Mouse (Mus musculus): ENCODE measurements around the gene Spns3. TPM values are rescaled to one million over a fixed set of nuclear protein-coding genes. Genes with fewer than 3 reads are reported as not detected.

The Spns3 gene
- polyA plus RNA-seq, 1 experiment from 2014 or later: 12.2 TPM

GRCm38 (mm10) chr11:72570319-72570979 is 20.1 kb upstream of the Spns3 start:
- Histone ChIP-seq H3K4me3 (ENCODE audit: low read depth, low read length) (peak overlapping the region; percentile 7; the same call in 1 of the 2 replicates), H3K9ac (ENCODE audit: low read depth, low read length) (no peak overlapping the region), H3K36me3 (ENCODE audit: control insufficient read depth, insufficient read depth) (no peaks in the 10 kb centered on the region), H3K4me1 (replicated peaks; ENCODE audit: control insufficient read depth, insufficient read depth, low read length) (no peaks in the 10 kb centered on the region), H3K27ac (ENCODE audit: low read depth, low read length) (no peak overlapping the region), H3K27me3 (replicated peaks; ENCODE audit: control insufficient read depth, insufficient read depth, low read length) (no peaks in the 10 kb centered on the region), H3K9me3 (ENCODE audit: control insufficient read depth) (no peaks in the 10 kb centered on the region), H3K4me2 (replicated peaks; ENCODE audit: low read depth) (peak overlapping the region; percentile 52)
- peak; percentile 91 for TF ChIP-seq CTCF (IDR thresholded peaks at IDR 0.05; ENCODE audit: low read depth)
- WGBS: 3% methylated on average over 18 of the region's 18 CpGs
- peak; percentile 31; the same call in 1 of the 2 replicates for ATAC-seq

- Histone ChIP-seq H3K9me3 (ENCODE audit: control insufficient read depth) (no peaks in the 10 kb centered on the region), H3K4me1 (replicated peaks; ENCODE audit: control insufficient read depth, insufficient read depth, low read length) (no peaks in the 10 kb centered on the region), H3K4me2 (replicated peaks; ENCODE audit: low read depth) (no peak overlapping the region), H3K27ac (ENCODE audit: low read depth, low read length) (no peak overlapping the region), H3K9ac (ENCODE audit: low read depth, low read length) (no peak overlapping the region), H3K36me3 (ENCODE audit: control insufficient read depth, insufficient read depth) (no peaks in the 10 kb centered on the region), H3K27me3 (replicated peaks; ENCODE audit: control insufficient read depth, insufficient read depth, low read length) (no peaks in the 10 kb centered on the region), H3K4me3 (ENCODE audit: low read depth, low read length) (no peak overlapping the region)
- no peak for TF ChIP-seq CTCF (IDR thresholded peaks at IDR 0.05; ENCODE audit: low read depth)
- 77% methylated on average over 11 of the region's 11 CpGs for WGBS
- no peak for ATAC-seq
Measured at GRCm38 (mm10) chr11:72569671-72570318, 19.5 kb upstream of the Spns3 start.

- ATAC-seq: no peak
- no peaks in the 10 kb centered on the region for H3K9me3 ChIP-seq (ENCODE audit: control insufficient read depth)
- no peaks in the 10 kb centered on the region for H3K27me3 ChIP-seq (replicated peaks; ENCODE audit: control insufficient read depth, insufficient read depth, low read length)
- no peak for TF ChIP-seq CTCF (IDR thresholded peaks at IDR 0.05; ENCODE audit: low read depth)
- no peaks in the 10 kb centered on the region for H3K36me3 ChIP-seq (ENCODE audit: control insufficient read depth, insufficient read depth)
- no peak overlapping the region for H3K27ac ChIP-seq (ENCODE audit: low read depth, low read length)
- no peak overlapping the region for H3K4me3 ChIP-seq (ENCODE audit: low read depth, low read length)
- no peaks in the 10 kb centered on the region for H3K4me1 ChIP-seq (replicated peaks; ENCODE audit: control insufficient read depth, insufficient read depth, low read length)
- H3K4me2 ChIP-seq (replicated peaks; ENCODE audit: low read depth): no peak overlapping the region
- no peak overlapping the region for H3K9ac ChIP-seq (ENCODE audit: low read depth, low read length)
- WGBS: 50% methylated on average over 8 of the region's 8 CpGs
Measured at GRCm38 (mm10) chr11:72569051-72569450, 18.7 kb upstream of the Spns3 start.

GRCm38 (mm10) chr11:72566816-72567338 is 16.6 kb upstream of the Spns3 start:
- H3K4me1 ChIP-seq (replicated peaks; ENCODE audit: control insufficient read depth, insufficient read depth, low read length): no peaks in the 10 kb centered on the region
- H3K27me3 ChIP-seq (replicated peaks; ENCODE audit: control insufficient read depth, insufficient read depth, low read length): no peaks in the 10 kb centered on the region
- H3K9ac ChIP-seq (ENCODE audit: low read depth, low read length): no peak overlapping the region
- H3K4me2 ChIP-seq (replicated peaks; ENCODE audit: low read depth): no peak overlapping the region
- no peaks in the 10 kb centered on the region for H3K36me3 ChIP-seq (ENCODE audit: control insufficient read depth, insufficient read depth)
- no peak for ATAC-seq
- no peak overlapping the region for H3K4me3 ChIP-seq (ENCODE audit: low read depth, low read length)
- WGBS: 50% methylated on average over 10 of the region's 10 CpGs
- no peaks in the 10 kb centered on the region for H3K9me3 ChIP-seq (ENCODE audit: control insufficient read depth)
- H3K27ac ChIP-seq (ENCODE audit: low read depth, low read length): no peak overlapping the region
- TF ChIP-seq CTCF (IDR thresholded peaks at IDR 0.05; ENCODE audit: low read depth): no peak

- no peaks in the 10 kb centered on the region for H3K9me3 ChIP-seq (ENCODE audit: control insufficient read depth)
- no peak for ATAC-seq
- H3K27ac ChIP-seq (ENCODE audit: low read depth, low read length): no peak overlapping the region
- no peaks in the 10 kb centered on the region for H3K36me3 ChIP-seq (ENCODE audit: control insufficient read depth, insufficient read depth)
- no peak overlapping the region for H3K4me3 ChIP-seq (ENCODE audit: low read depth, low read length)
- TF ChIP-seq CTCF (IDR thresholded peaks at IDR 0.05; ENCODE audit: low read depth): no peak
- H3K9ac ChIP-seq (ENCODE audit: low read depth, low read length): no peak overlapping the region
- no peaks in the 10 kb centered on the region for H3K4me1 ChIP-seq (replicated peaks; ENCODE audit: control insufficient read depth, insufficient read depth, low read length)
- no peak overlapping the region for H3K4me2 ChIP-seq (replicated peaks; ENCODE audit: low read depth)
- H3K27me3 ChIP-seq (replicated peaks; ENCODE audit: control insufficient read depth, insufficient read depth, low read length): no peaks in the 10 kb centered on the region
- WGBS: 57% methylated on average over 7 of the region's 7 CpGs
Measured at GRCm38 (mm10) chr11:72566304-72566703, 16.0 kb upstream of the Spns3 start.

GRCm38 (mm10) chr11:72564232-72564807 is 14.0 kb upstream of the Spns3 start:
- Histone ChIP-seq H3K9ac (ENCODE audit: low read depth, low read length) (no peak overlapping the region), H3K27ac (ENCODE audit: low read depth, low read length) (no peak overlapping the region), H3K36me3 (ENCODE audit: control insufficient read depth, insufficient read depth) (no peaks in the 10 kb centered on the region), H3K4me1 (replicated peaks; ENCODE audit: control insufficient read depth, insufficient read depth, low read length) (no peaks in the 10 kb centered on the region), H3K27me3 (replicated peaks; ENCODE audit: control insufficient read depth, insufficient read depth, low read length) (no peaks in the 10 kb centered on the region), H3K9me3 (ENCODE audit: control insufficient read depth) (no peaks in the 10 kb centered on the region), H3K4me3 (ENCODE audit: low read depth, low read length) (no peak overlapping the region), H3K4me2 (replicated peaks; ENCODE audit: low read depth) (no peak overlapping the region)
- TF ChIP-seq CTCF (IDR thresholded peaks at IDR 0.05; ENCODE audit: low read depth): peak; percentile 90
- WGBS: 24% methylated on average over 6 of the region's 6 CpGs
- ATAC-seq: peak; percentile 53; the same call in 1 of the 2 replicates
